Mouse (Mus musculus): Measurements from ENCODE around the gene Efcab2. TPM values are rescaled to one million over a fixed set of nuclear protein-coding genes. Genes with fewer than 3 reads are reported as not detected.
"Not testable (repeated sequence)": the region's sequence is repeated elsewhere in the genome, so short reads cannot be mapped to it uniquely, and the experiment has no call there.

The Efcab2 gene
- polyA plus RNA-seq, 1 experiment = 4.1 TPM

- TF ChIP-seq CTCF (IDR thresholded peaks at IDR 0.05; ENCODE audit: low read depth, low read length) = no peak
- TF ChIP-seq POLR2A (IDR thresholded peaks at IDR 0.05; ENCODE audit: borderline replicate concordance, low read depth, low read length) = no peak
- H3K4me3 ChIP-seq (ENCODE audit: insufficient read depth, low read length) = no peak overlapping the region
- H3K27ac ChIP-seq (ENCODE audit: insufficient read depth, low read depth, low read length) = no peak overlapping the region
- H3K4me1 ChIP-seq (ENCODE audit: control insufficient read depth, insufficient read depth, low read length) = peaks cover 6% of the 10 kb centered on the region
Measured at GRCm38 (mm10) chr1:178399879-178400278, 6.0 kb upstream of the Efcab2 start.

- no peak for TF ChIP-seq CTCF (IDR thresholded peaks at IDR 0.05; ENCODE audit: low read depth, low read length)
- TF ChIP-seq POLR2A (IDR thresholded peaks at IDR 0.05; ENCODE audit: borderline replicate concordance, low read depth, low read length) = no peak
- H3K27ac ChIP-seq (ENCODE audit: insufficient read depth, low read depth, low read length) = no peak overlapping the region
- no peak overlapping the region for H3K4me3 ChIP-seq (ENCODE audit: insufficient read depth, low read length)
- peaks cover 6% of the 10 kb centered on the region for H3K4me1 ChIP-seq (ENCODE audit: control insufficient read depth, insufficient read depth, low read length)
Measured at GRCm38 (mm10) chr1:178400652-178401051, 5.2 kb upstream of the Efcab2 start.

- H3K27ac ChIP-seq (ENCODE audit: insufficient read depth, low read depth, low read length) = no peak overlapping the region
- TF ChIP-seq POLR2A (IDR thresholded peaks at IDR 0.05; ENCODE audit: borderline replicate concordance, low read depth, low read length) (no peak), CTCF (IDR thresholded peaks at IDR 0.05; ENCODE audit: low read depth, low read length) (no peak)
- H3K4me1 ChIP-seq (ENCODE audit: control insufficient read depth, insufficient read depth, low read length) = no peaks in the 10 kb centered on the region; the same call in 1 of the 2 replicates
- no peak overlapping the region for H3K4me3 ChIP-seq (ENCODE audit: insufficient read depth, low read length)
Measured at GRCm38 (mm10) chr1:178401960-178402359, 3.9 kb upstream of the Efcab2 start.

GRCm38 (mm10) chr1:178405445-178405911, 407 bp upstream of the Efcab2 start:
- H3K27ac ChIP-seq (ENCODE audit: insufficient read depth, low read depth, low read length) = peak overlapping the region; percentile 99
- TF ChIP-seq CTCF (IDR thresholded peaks at IDR 0.05; ENCODE audit: low read depth, low read length) = no peak
- TF ChIP-seq POLR2A (IDR thresholded peaks at IDR 0.05; ENCODE audit: borderline replicate concordance, low read depth, low read length) = no peak

GRCm38 (mm10) chr1:178406765-178407645, 1.1 kb downstream of the Efcab2 start:
- Histone ChIP-seq H3K27ac (ENCODE audit: insufficient read depth, low read depth, low read length) (peak overlapping the region; percentile 99), H3K4me3 (ENCODE audit: insufficient read depth, low read length) (peak overlapping the region; percentile 97), H3K4me1 (ENCODE audit: control insufficient read depth, insufficient read depth, low read length) (no peaks in the 10 kb centered on the region; the same call in 1 of the 2 replicates)
- TF ChIP-seq POLR2A (IDR thresholded peaks at IDR 0.05; ENCODE audit: borderline replicate concordance, low read depth, low read length) (no peak), CTCF (IDR thresholded peaks at IDR 0.05; ENCODE audit: low read depth, low read length) (no peak)

More at GRCm38 (mm10) chr1:178405445-178405911, 407 bp upstream of the Efcab2 start:
- Histone ChIP-seq H3K4me3 (ENCODE audit: insufficient read depth, low read length) (peak overlapping the region; percentile 97), H3K4me1 (ENCODE audit: control insufficient read depth, insufficient read depth, low read length) (no peaks in the 10 kb centered on the region; the same call in 1 of the 2 replicates)

GRCm38 (mm10) chr1:178407651-178408050, 1.8 kb downstream of the Efcab2 start:
- Histone ChIP-seq H3K27ac (ENCODE audit: insufficient read depth, low read depth, low read length) (no peak overlapping the region), H3K4me1 (ENCODE audit: control insufficient read depth, insufficient read depth, low read length) (no peaks in the 10 kb centered on the region), H3K4me3 (ENCODE audit: insufficient read depth, low read length) (no peak overlapping the region)
- TF ChIP-seq POLR2A (IDR thresholded peaks at IDR 0.05; ENCODE audit: borderline replicate concordance, low read depth, low read length) (no peak), CTCF (IDR thresholded peaks at IDR 0.05; ENCODE audit: low read depth, low read length) (no peak)

- TF ChIP-seq CTCF (IDR thresholded peaks at IDR 0.05; ENCODE audit: low read depth, low read length) (no peak), POLR2A (IDR thresholded peaks at IDR 0.05; ENCODE audit: borderline replicate concordance, low read depth, low read length) (no peak)
- no peaks in the 10 kb centered on the region for H3K4me1 ChIP-seq (ENCODE audit: control insufficient read depth, insufficient read depth, low read length)
- no peak overlapping the region for H3K4me3 ChIP-seq (ENCODE audit: insufficient read depth, low read length)
- no peak overlapping the region for H3K27ac ChIP-seq (ENCODE audit: insufficient read depth, low read depth, low read length)
Measured at GRCm38 (mm10) chr1:178408901-178409361, 3.0 kb downstream of the Efcab2 start.

GRCm38 (mm10) chr1:178413367-178413766, 7.5 kb downstream of the Efcab2 start:
- not testable (repeated sequence) for H3K4me1 ChIP-seq (ENCODE audit: control insufficient read depth, insufficient read depth, low read length); H3K4me3 ChIP-seq (ENCODE audit: insufficient read depth, low read length); H3K27ac ChIP-seq (ENCODE audit: insufficient read depth, low read depth, low read length)

- TF ChIP-seq CTCF (IDR thresholded peaks at IDR 0.05; ENCODE audit: low read depth, low read length) (no peak), POLR2A (IDR thresholded peaks at IDR 0.05; ENCODE audit: borderline replicate concordance, low read depth, low read length) (no peak)
- Histone ChIP-seq H3K27ac (ENCODE audit: insufficient read depth, low read depth, low read length) (no peak overlapping the region), H3K4me1 (ENCODE audit: control insufficient read depth, insufficient read depth, low read length) (peaks cover 10% of the 10 kb centered on the region), H3K4me3 (ENCODE audit: insufficient read depth, low read length) (no peak overlapping the region)
Measured at GRCm38 (mm10) chr1:178419608-178420007, 13.7 kb downstream of the Efcab2 start.

GRCm38 (mm10) chr1:178423662-178424061, 17.8 kb downstream of the Efcab2 start:
- Histone ChIP-seq H3K27ac (ENCODE audit: insufficient read depth, low read depth, low read length) (no peak overlapping the region), H3K4me3 (ENCODE audit: insufficient read depth, low read length) (no peak overlapping the region), H3K4me1 (ENCODE audit: control insufficient read depth, insufficient read depth, low read length) (peaks cover 10% of the 10 kb centered on the region)
- TF ChIP-seq CTCF (IDR thresholded peaks at IDR 0.05; ENCODE audit: low read depth, low read length) (no peak), POLR2A (IDR thresholded peaks at IDR 0.05; ENCODE audit: borderline replicate concordance, low read depth, low read length) (no peak)

Data from bone marrow macrophage, adult 2 months (primary cell).